Mouse (Mus musculus) G1E (cell line): ENCODE data around the gene Mrpl2.

ENCODE experiments used
- CTCF ChIP-seq: IDR thresholded peaks from 2 replicates; pipeline ENCODE4 v1.5.1; 2012; ENCODE audit warnings: low read depth, low read length, inconsistent platforms, mixed read lengths
- GATA1 ChIP-seq: IDR thresholded peaks from 2 replicates; pipeline ENCODE4 v1.6.1; 2012; ENCODE audit warnings: borderline replicate concordance, low read length, inconsistent platforms, mixed read lengths
- POLR2AphosphoS5 ChIP-seq: IDR thresholded peaks from 2 replicates; pipeline ENCODE4 v1.6.1; 2012; ENCODE audit warnings: low read depth, low read length, inconsistent platforms; ENCODE audit not compliant: insufficient replicate concordance
- TAL1 ChIP-seq: conservative IDR thresholded peaks from 2 replicates; pipeline ENCODE4 v1.6.1; 2012; ENCODE audit warnings: low read depth, low read length, inconsistent platforms, mixed read lengths

DNA sequence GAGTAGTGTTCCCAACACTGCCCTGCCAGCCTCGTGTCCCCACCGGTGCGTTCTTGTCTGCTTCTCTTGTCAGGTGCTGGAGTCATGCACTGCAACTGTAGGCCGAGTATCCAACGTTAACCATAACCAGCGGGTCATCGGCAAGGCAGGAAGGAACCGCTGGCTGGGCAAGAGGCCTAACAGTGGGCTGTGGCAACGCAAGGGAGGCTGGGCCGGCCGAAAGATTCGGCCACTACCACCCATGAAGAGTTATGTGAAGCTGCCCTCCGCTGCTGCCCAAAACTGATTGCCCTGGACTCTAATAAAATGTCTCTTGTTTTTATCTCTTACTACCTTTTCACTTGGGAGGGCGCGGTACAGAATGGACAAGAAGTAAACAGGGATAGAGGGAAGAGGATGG lies 3.8 kb downstream of the Mrpl2 start:
- TF ChIP-seq CTCF, result no peak
- TF ChIP-seq GATA1, result no peak
- TF ChIP-seq POLR2AphosphoS5, result no peak
- no peak for TF ChIP-seq TAL1
